Mouse (Mus musculus): ENCODE measurements around the gene Prss50. TPM values are rescaled to one million over a fixed set of nuclear protein-coding genes. Genes with fewer than 3 reads are reported as not detected.

The Prss50 gene
- polyA plus RNA-seq, 2 experiments from 2014 or later: not detected

DNA sequence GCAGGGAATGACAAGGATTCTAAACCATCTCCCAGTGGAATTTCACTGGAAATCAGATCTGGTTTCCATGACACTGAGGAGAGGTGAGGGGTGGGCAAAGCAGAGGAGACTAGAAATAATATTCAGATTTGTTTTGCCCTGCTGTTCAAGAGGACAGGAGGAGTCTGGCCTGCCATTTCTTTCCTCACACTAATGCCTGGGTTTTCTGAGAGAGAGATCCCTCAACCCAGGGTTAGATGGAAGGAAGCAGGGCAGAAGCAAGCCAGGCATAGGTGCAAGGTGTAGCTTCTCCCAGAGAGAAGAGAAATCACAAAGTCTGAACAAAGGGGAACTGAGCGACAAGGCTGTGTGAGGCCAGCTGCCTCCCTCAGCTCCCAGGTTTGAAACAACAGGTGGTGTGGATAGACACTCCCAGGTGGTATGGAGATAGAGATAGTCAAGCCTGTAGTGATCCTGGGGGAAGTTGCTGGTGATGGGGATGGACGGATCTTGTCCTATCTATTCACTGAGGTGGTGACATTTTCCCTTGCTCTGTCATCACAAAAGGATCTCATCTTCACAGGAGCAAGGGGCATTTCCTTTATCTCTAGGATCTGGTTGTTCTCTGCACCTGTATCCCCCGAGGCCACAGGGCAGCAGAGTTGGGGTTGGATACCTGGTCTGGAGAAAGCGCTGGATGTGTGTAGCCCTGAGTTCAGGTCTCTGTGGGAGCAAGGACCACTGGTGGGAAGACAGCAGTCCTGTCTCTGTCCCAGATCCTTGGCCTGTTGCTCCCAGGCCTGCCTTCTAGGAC lies 50.3 kb downstream of the Prss50 start:
- no peak for ATAC-seq

DNA sequence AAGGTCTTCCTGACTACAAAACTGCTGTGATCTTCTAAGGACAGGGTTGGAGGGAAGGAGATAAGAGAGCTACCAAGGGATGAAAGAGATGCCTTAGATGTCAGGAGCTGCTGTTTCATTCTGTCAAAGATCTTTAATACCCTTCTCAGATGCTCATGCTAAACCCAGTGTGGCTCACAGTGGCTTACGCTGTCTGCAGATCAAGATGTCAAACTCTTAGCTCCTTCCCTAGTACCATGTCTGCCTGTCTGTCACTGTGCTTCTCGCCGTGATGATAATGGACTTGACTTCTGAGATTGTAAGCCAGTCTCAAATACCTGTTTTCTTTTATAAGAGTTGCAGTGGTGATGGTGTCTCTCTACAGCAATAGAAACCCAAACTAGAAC lies 50.9 kb downstream of the Prss50 start:
- ATAC-seq: no peak

DNA sequence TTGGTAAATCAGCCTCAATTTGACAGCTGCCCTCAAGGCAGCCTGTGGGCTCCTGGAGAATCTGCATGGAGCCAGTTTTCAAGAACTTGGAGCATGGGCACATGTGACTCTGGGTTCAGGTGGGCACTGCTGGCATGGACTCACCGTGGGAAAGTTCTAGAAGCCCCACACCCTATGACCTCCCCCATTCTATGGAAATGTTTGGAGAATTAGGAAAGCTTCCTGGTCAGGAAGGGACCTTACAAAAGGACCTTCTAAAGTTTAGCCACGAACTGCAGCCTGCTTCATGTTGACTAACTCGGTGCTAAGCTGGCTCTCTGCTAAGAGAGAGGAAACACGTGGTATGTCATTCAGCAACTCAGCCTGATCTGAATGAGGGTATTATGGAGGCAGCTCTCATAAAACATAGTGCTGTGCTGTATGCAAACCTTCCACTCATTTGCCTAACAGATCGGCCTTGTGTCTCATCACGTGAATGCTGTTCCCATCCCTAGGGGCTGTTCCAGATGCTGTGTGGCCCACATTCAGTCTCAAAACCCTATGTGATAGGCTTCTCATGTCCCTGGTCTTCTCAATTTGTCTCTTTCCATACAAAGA lies 51.7 kb downstream of the Prss50 start:
- ATAC-seq: peak; percentile 44

Other genes starting within 250 kb of the Prss50 start
- 1 to 10 TPM; 5.5 to 8.2 TPM for gene Nradd, start 233.5 kb upstream of the Prss50 start, polyA plus RNA-seq (2017; shearing (Covaris generic))
- 10 to 100 TPM; 20.1 to 20.5 TPM for gene Nbeal2, start 203.8 kb upstream of the Prss50 start, polyA plus RNA-seq (2017; shearing (Covaris generic))
- gene Ccdc12, start 201.5 kb upstream of the Prss50 start, polyA plus RNA-seq (2017; shearing (Covaris generic)): 100 to 1,000 TPM; 225 to 243 TPM
- not detected for gene Myl3, start 116.1 kb upstream of the Prss50 start, polyA plus RNA-seq (2017; shearing (Covaris generic))
- gene Pth1r, start 110.8 kb upstream of the Prss50 start, polyA plus RNA-seq (2017; shearing (Covaris generic)): not detected
- not detected for gene Prss42, start 59.8 kb upstream of the Prss50 start, polyA plus RNA-seq (2017; shearing (Covaris generic))
- not detected for gene Prss44, start 44.0 kb upstream of the Prss50 start, polyA plus RNA-seq (2017; shearing (Covaris generic))
- not detected for gene Prss43, start 31.3 kb upstream of the Prss50 start, polyA plus RNA-seq (2017; shearing (Covaris generic))
- not detected for gene Prss45, start 23.4 kb upstream of the Prss50 start, polyA plus RNA-seq (2017; shearing (Covaris generic))
- gene Prss46, start 13.5 kb upstream of the Prss50 start, polyA plus RNA-seq (2017; shearing (Covaris generic)): not detected
- gene Als2cl, start 21.9 kb downstream of the Prss50 start, polyA plus RNA-seq (2017; shearing (Covaris generic)): 10 to 100 TPM; 17.4 to 29.4 TPM
- gene Tmie, start 22.1 kb downstream of the Prss50 start, polyA plus RNA-seq (2017; shearing (Covaris generic)): 1 to 10 TPM; 2.5 to 3.5 TPM
- gene Fam240a, start 58.9 kb downstream of the Prss50 start, polyA plus RNA-seq (2017; shearing (Covaris generic)): under 1 TPM in 1 of 2 experiments, not detected in 1; 0.69 TPM
- gene Tdgf1, start 88.2 kb downstream of the Prss50 start, polyA plus RNA-seq (2017; shearing (Covaris generic)): 1 to 10 TPM in 1 of 2 experiments, under 1 TPM in 1; 0.22 to 1.2 TPM
- gene Lrrc2, start 93.6 kb downstream of the Prss50 start, polyA plus RNA-seq (2017; shearing (Covaris generic)): under 1 TPM in 1 of 2 experiments, not detected in 1; 0.12 TPM
- gene Rtp3, start 132.6 kb downstream of the Prss50 start, polyA plus RNA-seq (2017; shearing (Covaris generic)): not detected
- gene Ltf, start 161.3 kb downstream of the Prss50 start, polyA plus RNA-seq (2017; shearing (Covaris generic)): under 1 TPM in 1 of 2 experiments, not detected in 1; 0.76 TPM
- gene Ccrl2, start 199.6 kb downstream of the Prss50 start, polyA plus RNA-seq (2017; shearing (Covaris generic)): 10 to 100 TPM; 25.6 to 26.3 TPM

Data from CD4-positive, CD25-positive, alpha-beta regulatory T cell, adult 4 months (primary cell).